Mouse (Mus musculus): ENCODE results near the gene Adck1.

- TF ChIP-seq CTCF (IDR thresholded peaks at IDR 0.05; ENCODE audit: extremely low read depth, insufficient read depth, low read length) (no peak), POLR2A (IDR thresholded peaks at IDR 0.05; ENCODE audit: extremely low read depth, insufficient read depth, low read length) (no peak)
Observed at GRCm38 (mm10) chr12:88457021-88457420, 96.7 kb downstream of the Adck1 start.
